ENCODE assay signal across 29 mouse cellular contexts in the genomic region with DNA sequence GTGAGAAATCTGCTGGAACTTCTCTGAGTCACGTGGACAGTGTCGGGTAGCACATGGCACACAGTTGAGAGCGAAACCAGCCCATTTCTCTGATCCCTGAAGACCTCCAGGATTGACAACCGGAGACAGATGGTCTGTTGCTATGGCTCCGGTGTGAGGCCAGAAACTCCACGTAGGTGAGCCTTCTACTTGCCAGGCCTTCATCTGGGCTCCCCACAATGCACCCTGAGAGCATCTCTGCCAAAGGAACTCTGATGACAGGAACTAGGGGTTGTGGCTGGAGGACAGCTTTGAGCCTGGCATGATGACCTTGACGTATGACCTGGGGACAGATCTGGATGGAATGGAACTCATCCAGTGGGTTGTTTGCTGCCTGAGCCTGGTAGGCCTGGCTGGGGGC.
DNase-seq lines count a peak whose midpoint lies in the region; ATAC-seq lines count a peak whose summit lies in the region.
"Had no signal": no experiment of that assay in that cellular context is flagged by ENCODE, and none has a peak within 500 bp of the region (broad histone marks: within the 10 kb centered on the region; RNA-seq: fewer than 3 reads in every experiment).

No protein-coding gene starts in this region.

- peak; percentile 27; the same call in 1 of the 2 replicates for ATAC-seq in hindbrain, embryonic 15.5 days (ENCODE audit: low FRiP score, low read depth)
- ATAC-seq in hindbrain, embryonic 12.5 days (ENCODE audit: low FRiP score), result no peak
- ATAC-seq: forebrain, embryonic 13.5 days; intestine, embryonic 16.5 days; liver, embryonic 12.5 days; liver, postnatal 0 days; lung, postnatal 0 days; midbrain, embryonic 13.5 days; Patski had no signal

- no peaks in the 10 kb centered on the region for H3K27me3 ChIP-seq in hindbrain, embryonic 15.5 days
- no peaks in the 10 kb centered on the region for H3K27me3 ChIP-seq in hindbrain, embryonic 12.5 days
- H3K27me3 ChIP-seq: forebrain, embryonic 13.5 days; limb, embryonic 13.5 days; liver, embryonic 12.5 days; megakaryocyte, embryonic 14.5 days; midbrain, embryonic 13.5 days had no signal

- no peak overlapping the region for H3K27ac ChIP-seq in hindbrain, embryonic 15.5 days (replicated peaks)
- no peak overlapping the region for H3K27ac ChIP-seq in hindbrain, embryonic 12.5 days
- H3K27ac ChIP-seq: forebrain, embryonic 13.5 days; heart, embryonic 10.5 days; limb, embryonic 13.5 days; liver, embryonic 12.5 days; midbrain, embryonic 13.5 days; stomach, postnatal 0 days had no signal

- DNase-seq in brain, adult 2 months (ENCODE audit: low read depth, low spot score), result peak; percentile 76
- peak; percentile 64 for DNase-seq in cerebellum, adult 11-12 months
- DNase-seq in cerebellum, adult 9-11 months, result peak; percentile 62
- no peak for DNase-seq in liver
- no peak for DNase-seq in lung, adult 18-20 months
- no peak for DNase-seq in left cerebral cortex, adult 18-20 months (ENCODE audit: low spot score in 2 of 2)
- DNase-seq: adrenal gland, postnatal 10 days; gastrocnemius, postnatal 10 days; heart, postnatal 36 days; kidney, postnatal 14 days; layer of hippocampus, adult 9-11 months; liver, postnatal 0 days; lung, postnatal 4 days; right cerebral cortex, postnatal 25 days; spleen, adult 18-20 months; thymus, adult 2 months; thymus, postnatal 36 days had no signal

- H3K9me3 ChIP-seq in hindbrain, embryonic 15.5 days, result no peaks in the 10 kb centered on the region
- H3K9me3 ChIP-seq in hindbrain, embryonic 12.5 days (replicated peaks), result no peaks in the 10 kb centered on the region
- H3K9me3 ChIP-seq: forebrain, embryonic 13.5 days; heart, embryonic 10.5 days; limb, embryonic 13.5 days; liver, embryonic 12.5 days; midbrain, embryonic 13.5 days had no signal

- no peaks in the 10 kb centered on the region for H3K4me1 ChIP-seq in hindbrain, embryonic 15.5 days (replicated peaks)
- H3K4me1 ChIP-seq in hindbrain, embryonic 12.5 days, result no peaks in the 10 kb centered on the region
- H3K4me1 ChIP-seq: forebrain, embryonic 13.5 days; heart, embryonic 10.5 days; limb, embryonic 13.5 days; liver, embryonic 12.5 days; megakaryocyte, embryonic 14.5 days; midbrain, embryonic 13.5 days had no signal

- no peak overlapping the region for H3K9ac ChIP-seq in hindbrain, embryonic 15.5 days
- no peak overlapping the region for H3K9ac ChIP-seq in hindbrain, embryonic 12.5 days
- H3K9ac ChIP-seq: forebrain, embryonic 13.5 days; limb, embryonic 13.5 days; liver, embryonic 12.5 days; liver, postnatal 0 days; midbrain, embryonic 13.5 days had no signal

- 81% methylated on average over 7 of the region's 7 CpGs for WGBS in hindbrain, embryonic 15.5 days
- WGBS in hindbrain, embryonic 12.5 days, result 78% methylated on average over 7 of the region's 7 CpGs

- H3K36me3 ChIP-seq in hindbrain, embryonic 15.5 days, result no peaks in the 10 kb centered on the region
- H3K36me3 ChIP-seq in hindbrain, embryonic 12.5 days, result no peaks in the 10 kb centered on the region
- H3K36me3 ChIP-seq: heart, embryonic 10.5 days; limb, embryonic 13.5 days; liver, embryonic 12.5 days; midbrain, embryonic 13.5 days had no signal

- H3K4me2 ChIP-seq in hindbrain, embryonic 15.5 days, result no peak overlapping the region
- H3K4me2 ChIP-seq in hindbrain, embryonic 12.5 days (replicated peaks), result no peak overlapping the region
- H3K4me2 ChIP-seq: forebrain, embryonic 13.5 days; limb, embryonic 13.5 days; liver, embryonic 12.5 days; midbrain, embryonic 13.5 days had no signal

- H3K4me3 ChIP-seq in hindbrain, embryonic 15.5 days, result no peak overlapping the region
- H3K4me3 ChIP-seq in hindbrain, embryonic 12.5 days, result no peak overlapping the region
- H3K4me3 ChIP-seq: forebrain, embryonic 13.5 days; heart, embryonic 10.5 days; limb, embryonic 13.5 days; liver, embryonic 12.5 days; megakaryocyte, embryonic 14.5 days; midbrain, embryonic 13.5 days had no signal

Comparison
In these comparisons a context has a peak if more than half of its experiments do, and no peak if none do; other contexts are left out.
1. DNase-seq: peak in brain, adult 2 months (single experiment), cerebellum, adult 11-12 months (single experiment) and cerebellum, adult 9-11 months (single experiment); none in liver (single experiment), lung, adult 18-20 months (0 of 2) and left cerebral cortex, adult 18-20 months (0 of 2).